Mouse (Mus musculus) forebrain, embryonic 13.5 days (tissue): Measurements from ENCODE around the gene Pla2g1b. TPM values are rescaled to one million over a fixed set of nuclear protein-coding genes. Genes with fewer than 3 reads are reported as not detected.

Source experiments
- ATAC-seq: fragments of 200-750 bp; cut with Nextera tagmentation; 2 replicates; pipeline ENCODE4 v1.8.0; 2017
- H3K27ac ChIP-seq: fragments of 300-500 bp; sonication (generic); 2 replicates; pipeline ENCODE4 v1.5.1; 2015; ENCODE audit warnings: inconsistent platforms, mild to moderate bottlenecking, moderate library complexity
- H3K27me3 ChIP-seq: fragments of 300-500 bp; sonication (generic); 2 replicates; pipeline ENCODE4 v1.6.1; 2015; ENCODE audit warnings: mild to moderate bottlenecking, inconsistent platforms
- H3K36me3 ChIP-seq: fragments of 300-500 bp; sonication (generic); 2 replicates; pipeline ENCODE4 v1.6.1; 2015; ENCODE audit warnings: mild to moderate bottlenecking, inconsistent platforms; ENCODE audit not compliant: poor library complexity, severe bottlenecking
- H3K4me1 ChIP-seq: fragments of 300-500 bp; sonication (generic); 2 replicates; pipeline ENCODE4 v1.6.1; 2015; ENCODE audit warnings: inconsistent platforms
- H3K4me2 ChIP-seq: fragments of 300-500 bp; sonication (generic); 2 replicates; pipeline ENCODE4 v1.6.1; 2015; ENCODE audit warnings: inconsistent platforms, mild to moderate bottlenecking, moderate library complexity
- H3K4me3 ChIP-seq: fragments of 300-500 bp; sonication (generic); 2 replicates; pipeline ENCODE4 v1.5.1; 2015; ENCODE audit warnings: mild to moderate bottlenecking, inconsistent platforms
- H3K9ac ChIP-seq: fragments of 300-500 bp; sonication (generic); 2 replicates; pipeline ENCODE4 v1.6.1; 2015; ENCODE audit warnings: mild to moderate bottlenecking, inconsistent platforms
- H3K9me3 ChIP-seq: fragments of 300-500 bp; sonication (generic); replicated peaks from 2 replicates; pipeline ENCODE4 v1.6.1; 2016; ENCODE audit warnings: inconsistent platforms
- WGBS: fragments of 180-500 bp; shearing (Covaris S2); methylation state at CpG from one replicate; pipeline ENCODE4 v1.1.7; 2015; 5-methylcytosine and 5-hydroxymethylcytosine counted together
- polyA plus RNA-seq: library from polyadenylated mRNA; unstranded; fragments of >200 nt; fragmentation: Nextera tagmentation; extraction: Ambion mirVana; gene quantifications from 2 replicates; pipeline ENCODE4 v1.2.1, GENCODE M21; 2015

The Pla2g1b gene
- polyA plus RNA-seq, 1 experiment from 2014 or later: not detected

GRCm38 (mm10) chr5:115522981-115523499 is 57.0 kb downstream of the Pla2g1b start:
- no peaks in the 10 kb centered on the region for H3K27me3 ChIP-seq
- no peak overlapping the region for H3K4me2 ChIP-seq
- no peak overlapping the region for H3K9ac ChIP-seq
- no peak overlapping the region for H3K4me3 ChIP-seq
- ATAC-seq: no peak
- H3K27ac ChIP-seq: no peak overlapping the region; the same call in 1 of the 2 replicates
- H3K9me3 ChIP-seq: no peaks in the 10 kb centered on the region
- peaks cover 11% of the 10 kb centered on the region for H3K4me1 ChIP-seq
- H3K36me3 ChIP-seq: no peaks in the 10 kb centered on the region
- 77% methylated on average over 15 of the region's 15 CpGs for WGBS

- H3K4me1 ChIP-seq: peaks cover 11% of the 10 kb centered on the region
- 7% methylated on average over 15 of the region's 15 CpGs for WGBS
- H3K4me3 ChIP-seq: no peak overlapping the region
- no peak overlapping the region for H3K27ac ChIP-seq
- ATAC-seq: no peak
- H3K9me3 ChIP-seq: no peaks in the 10 kb centered on the region
- H3K9ac ChIP-seq: 0 out of 2 replicates have a peak overlapping the region, but pooled peaks have one; percentile 21
- no peaks in the 10 kb centered on the region for H3K27me3 ChIP-seq
- no peaks in the 10 kb centered on the region for H3K36me3 ChIP-seq
- peak overlapping the region; percentile 25 for H3K4me2 ChIP-seq
Observed at GRCm38 (mm10) chr5:115523971-115524370, 57.9 kb downstream of the Pla2g1b start.

Other genes starting within 250 kb of the Pla2g1b start
- 102 and 112 TPM in 2 replicates for gene Pop5, start 230.4 kb upstream of the Pla2g1b start, polyA plus RNA-seq
- gene Rnf10, start 193.4 kb upstream of the Pla2g1b start, polyA plus RNA-seq: 134 and 138 TPM in 2 replicates
- gene Coq5, start 186.6 kb upstream of the Pla2g1b start, polyA plus RNA-seq: 53.7 and 54.0 TPM in 2 replicates
- 1,571 and 1,757 TPM in 2 replicates for gene Dynll1, start 165.3 kb upstream of the Pla2g1b start, polyA plus RNA-seq
- 255 and 263 TPM in 2 replicates for gene Srsf9, start 139.1 kb upstream of the Pla2g1b start, polyA plus RNA-seq
- gene Gatc, start 125.1 kb upstream of the Pla2g1b start, polyA plus RNA-seq: 31.8 and 34.1 TPM in 2 replicates
- gene Triap1, start 125.0 kb upstream of the Pla2g1b start, polyA plus RNA-seq: 58.6 and 64.3 TPM in 2 replicates
- gene Cox6a1, start 117.3 kb upstream of the Pla2g1b start, polyA plus RNA-seq: 965 and 999 TPM in 2 replicates
- 99.0 and 107 TPM in 2 replicates for gene Msi1, start 36.7 kb upstream of the Pla2g1b start, polyA plus RNA-seq
- gene Sirt4, start 18.5 kb downstream of the Pla2g1b start, polyA plus RNA-seq: 24.7 TPM in 2 replicates
- gene Pxn, start 40.4 kb downstream of the Pla2g1b start, polyA plus RNA-seq: 16.8 and 17.7 TPM in 2 replicates
- 1,081 and 1,088 TPM in 2 replicates for gene Rplp0, start 93.2 kb downstream of the Pla2g1b start, polyA plus RNA-seq
- 41.7 and 46.1 TPM in 2 replicates for gene Gcn1l1, start 99.0 kb downstream of the Pla2g1b start, polyA plus RNA-seq
- 10.6 and 12.1 TPM in 2 replicates for gene Rab35, start 165.6 kb downstream of the Pla2g1b start, polyA plus RNA-seq